Mouse (Mus musculus) liver, adult 2 months (tissue): ENCODE data around the gene Hecw2. TPM values are rescaled to one million over a fixed set of nuclear protein-coding genes. Genes with fewer than 3 reads are reported as not detected.

Experiments
- DNase-seq: peaks from one replicate; pipeline ENCODE4 v3.0.0-alpha.2; 2011; ENCODE audit warnings: low read depth, low spot score; ENCODE audit errors: extremely low read depth
- H3K27ac ChIP-seq: fragments of 200-500 bp; replicated peaks from 2 replicates; pipeline ENCODE4 v1.5.1; 2012; ENCODE audit warnings: low read depth, mild to moderate bottlenecking, control low read depth, inconsistent platforms, low read length; ENCODE audit not compliant: insufficient read depth
- H3K27me3 ChIP-seq: fragments of 200-500 bp; 2 replicates; pipeline ENCODE4 v1.6.1; 2012; ENCODE audit warnings: mild to moderate bottlenecking, moderate library complexity, low read length, inconsistent platforms; ENCODE audit not compliant: control insufficient read depth, insufficient read depth
- H3K36me3 ChIP-seq: fragments of 200-500 bp; 2 replicates; pipeline ENCODE4 v1.6.1; 2012; ENCODE audit warnings: low read length, inconsistent platforms; ENCODE audit not compliant: control insufficient read depth, insufficient read depth
- H3K4me1 ChIP-seq: fragments of 200-500 bp; 2 replicates; pipeline ENCODE4 v1.6.1; 2011; ENCODE audit warnings: low read length; ENCODE audit not compliant: control insufficient read depth, insufficient read depth
- H3K4me3 ChIP-seq: fragments of 200-500 bp; 2 replicates; pipeline ENCODE4 v1.5.1; 2011; ENCODE audit warnings: low read depth, mild to moderate bottlenecking, control low read depth, low read length, moderate library complexity; ENCODE audit not compliant: insufficient read depth
- H3K79me2 ChIP-seq: fragments of 200-500 bp; 2 replicates; pipeline ENCODE4 v1.6.1; 2012; ENCODE audit warnings: inconsistent platforms, mild to moderate bottlenecking, low read length, moderate library complexity; ENCODE audit not compliant: control insufficient read depth, insufficient read depth
- H3K9ac ChIP-seq: fragments of 200-500 bp; 2 replicates; pipeline ENCODE4 v1.6.1; 2012; ENCODE audit warnings: low read depth, mild to moderate bottlenecking, control low read depth, inconsistent platforms, low read length
- CTCF ChIP-seq: fragments of 200-500 bp; IDR thresholded peaks from 2 replicates; pipeline ENCODE4 v1.5.1; 2011; ENCODE audit warnings: low read depth, low read length, control low read depth
- POLR2A ChIP-seq: fragments of 200-500 bp; IDR thresholded peaks from 2 replicates; pipeline ENCODE4 v1.6.1; 2011; ENCODE audit warnings: low read length, control low read depth; ENCODE audit not compliant: insufficient read depth; ENCODE audit errors: extremely low read depth
- WGBS: fragments of 180-500 bp; shearing (Covaris S2); methylation state at CpG from one replicate; pipeline ENCODE4 v1.1.7; 2018; 5-methylcytosine and 5-hydroxymethylcytosine counted together
- polyA plus RNA-seq: library from polyadenylated mRNA; depleted of rRNA; stranded (reverse); fragments of >200 nt; gene quantifications from 2 replicates; pipeline ENCODE4 v1.2.3, GENCODE M21; 2012
- total RNA-seq: library from RNA; depleted of rRNA; stranded (reverse); fragments of >200 nt; gene quantifications from 2 replicates; pipeline ENCODE4 v1.2.3, GENCODE M21; 2014

Gene Hecw2
- total and polyA plus RNA-seq, 2 experiments, result 0.38 to 2.9 TPM

GRCm38 (mm10) chr1:54122551-54122950 is 72.4 kb downstream of the Hecw2 start:
- no peak overlapping the region for H3K27ac ChIP-seq
- no peaks in the 10 kb centered on the region for H3K4me1 ChIP-seq
- no peak overlapping the region for H3K4me3 ChIP-seq
- WGBS, result 97% methylated on average over 2 of the region's 2 CpGs
- no peak for DNase-seq
- no peaks in the 10 kb centered on the region for H3K79me2 ChIP-seq
- TF ChIP-seq POLR2A (no peak), CTCF (no peak)
- H3K36me3 ChIP-seq, result no peaks in the 10 kb centered on the region
- no peaks in the 10 kb centered on the region for H3K27me3 ChIP-seq
- no peak overlapping the region for H3K9ac ChIP-seq

- H3K4me3 ChIP-seq, result no peak overlapping the region
- TF ChIP-seq POLR2A (no peak), CTCF (no peak)
- H3K27me3 ChIP-seq, result no peaks in the 10 kb centered on the region
- H3K36me3 ChIP-seq, result no peaks in the 10 kb centered on the region
- no peak overlapping the region for H3K27ac ChIP-seq
- DNase-seq, result no peak
- H3K9ac ChIP-seq, result no peak overlapping the region
- 87% methylated on average over 5 of the region's 5 CpGs for WGBS
- no peaks in the 10 kb centered on the region for H3K79me2 ChIP-seq
- H3K4me1 ChIP-seq, result no peaks in the 10 kb centered on the region
These were observed 73.8 kb downstream of the Hecw2 start for GRCm38 (mm10) chr1:54121071-54121730.

- no peak overlapping the region for H3K9ac ChIP-seq
- DNase-seq, result no peak
- no peaks in the 10 kb centered on the region for H3K4me1 ChIP-seq
- no peaks in the 10 kb centered on the region for H3K27me3 ChIP-seq
- no peaks in the 10 kb centered on the region for H3K36me3 ChIP-seq
- 75% methylated on average over 9 of the region's 9 CpGs for WGBS
- no peak overlapping the region for H3K27ac ChIP-seq
- H3K4me3 ChIP-seq, result no peak overlapping the region
- TF ChIP-seq CTCF, result no peak
- no peak for TF ChIP-seq POLR2A
- no peaks in the 10 kb centered on the region for H3K79me2 ChIP-seq
These were observed 75.2 kb downstream of the Hecw2 start for GRCm38 (mm10) chr1:54119638-54120320.

GRCm38 (mm10) chr1:54118342-54118973 is 76.5 kb downstream of the Hecw2 start:
- H3K4me1 ChIP-seq, result no peaks in the 10 kb centered on the region
- H3K9ac ChIP-seq, result no peak overlapping the region
- H3K79me2 ChIP-seq, result no peaks in the 10 kb centered on the region
- no peaks in the 10 kb centered on the region for H3K36me3 ChIP-seq
- H3K27ac ChIP-seq, result no peak overlapping the region
- 78% methylated on average over 8 of the region's 8 CpGs for WGBS
- no peak for TF ChIP-seq CTCF
- TF ChIP-seq POLR2A, result no peak
- no peaks in the 10 kb centered on the region for H3K27me3 ChIP-seq
- H3K4me3 ChIP-seq, result no peak overlapping the region
- DNase-seq, result no peak

GRCm38 (mm10) chr1:54110920-54111605 is 83.9 kb downstream of the Hecw2 start:
- TF ChIP-seq CTCF (no peak), POLR2A (no peak)
- H3K79me2 ChIP-seq, result no peaks in the 10 kb centered on the region
- no peak overlapping the region for H3K9ac ChIP-seq
- no peak overlapping the region for H3K27ac ChIP-seq
- no peak for DNase-seq
- H3K27me3 ChIP-seq, result no peaks in the 10 kb centered on the region
- no peaks in the 10 kb centered on the region for H3K36me3 ChIP-seq
- 85% methylated on average over 8 of the region's 8 CpGs for WGBS
- no peak overlapping the region for H3K4me3 ChIP-seq
- H3K4me1 ChIP-seq, result no peaks in the 10 kb centered on the region
